Mouse (Mus musculus) brain, embryonic 14.5 days (tissue): ENCODE measurements around the gene Susd2. TPM values are rescaled to one million over a fixed set of nuclear protein-coding genes. Genes with fewer than 3 reads are reported as not detected.

Source experiments
- DNase-seq: peaks from one replicate; pipeline ENCODE4 v3.0.0-alpha.2; 2011; ENCODE audit warnings: low read depth
- CTCF ChIP-seq: fragments of 200-500 bp; IDR thresholded peaks from 2 replicates; pipeline ENCODE4 v1.5.1; 2012; ENCODE audit warnings: inconsistent platforms, mild to moderate bottlenecking, moderate library complexity, borderline replicate concordance; ENCODE audit not compliant: insufficient read depth, insufficient read length; ENCODE audit errors: extremely low read depth
- POLR2A ChIP-seq: fragments of 200-500 bp; IDR thresholded peaks from 2 replicates; pipeline ENCODE4 v1.6.1; 2012; ENCODE audit warnings: mild to moderate bottlenecking, inconsistent platforms, borderline replicate concordance; ENCODE audit not compliant: poor library complexity, insufficient read depth, insufficient read length, severe bottlenecking; ENCODE audit errors: extremely low read depth
- polyA plus RNA-seq: library from polyadenylated mRNA; depleted of rRNA; stranded (reverse); fragments of >200 nt; gene quantifications from 2 replicates; pipeline ENCODE4 v1.2.3, GENCODE M21; 2012; rRNA removed

Susd2 gene
- polyA plus RNA-seq, 1 experiment = 4.8 TPM

- DNase-seq = no peak
- TF ChIP-seq CTCF (no peak), POLR2A (no peak)
Measured at GRCm38 (mm10) chr10:75607253-75607652, 36.6 kb downstream of the Susd2 start.

- TF ChIP-seq CTCF = peak; percentile 37; the same call in 1 of the 2 replicates
- TF ChIP-seq POLR2A = no peak
- DNase-seq = no peak
Measured at GRCm38 (mm10) chr10:75605162-75605846, 38.5 kb downstream of the Susd2 start.

- TF ChIP-seq POLR2A (no peak), CTCF (no peak)
- no peak for DNase-seq
Measured at GRCm38 (mm10) chr10:75600189-75600730, 43.5 kb downstream of the Susd2 start.

GRCm38 (mm10) chr10:75595981-75596380 lies 47.8 kb downstream of the Susd2 start:
- peak; percentile 60 for DNase-seq
- TF ChIP-seq POLR2A = no peak
- no peak for TF ChIP-seq CTCF

GRCm38 (mm10) chr10:75592585-75592984 lies 51.2 kb downstream of the Susd2 start:
- TF ChIP-seq POLR2A = no peak
- TF ChIP-seq CTCF = no peak
- no peak for DNase-seq

GRCm38 (mm10) chr10:75591211-75591894 lies 52.5 kb downstream of the Susd2 start:
- DNase-seq = peak; percentile 15
- TF ChIP-seq CTCF (no peak), POLR2A (no peak)

GRCm38 (mm10) chr10:75589651-75590050 lies 54.2 kb downstream of the Susd2 start:
- TF ChIP-seq CTCF (no peak), POLR2A (no peak)
- peak; percentile 26 for DNase-seq

GRCm38 (mm10) chr10:75589129-75589528 lies 54.7 kb downstream of the Susd2 start, which contains the start of gene Ggt5:
Gene Ggt5, plus strand, starts transcription at chr10:75589340.
- peak; percentile 74 for DNase-seq
- TF ChIP-seq POLR2A (no peak), CTCF (no peak)

- no peak for DNase-seq
- TF ChIP-seq CTCF (no peak), POLR2A (no peak)
Measured at GRCm38 (mm10) chr10:75588336-75588735, 55.5 kb downstream of the Susd2 start.

GRCm38 (mm10) chr10:75587781-75588180 lies 56.0 kb downstream of the Susd2 start:
- DNase-seq = no peak
- TF ChIP-seq POLR2A (no peak), CTCF (no peak)

Other genes with a start within 250 kb of the Susd2 start
- gene Upb1, start 242.9 kb downstream of the Susd2 start, polyA plus RNA-seq = 0.04 TPM in 1 of 2 replicates, not detected in the other
- gene Snrpd3, start 126.5 kb downstream of the Susd2 start, polyA plus RNA-seq = 51.4 and 60.3 TPM in 2 replicates
- gene Gucd1, start 126.0 kb downstream of the Susd2 start, polyA plus RNA-seq = 26.0 and 33.2 TPM in 2 replicates
- gene Lrrc75b, start 83.7 kb downstream of the Susd2 start, polyA plus RNA-seq = 22.7 and 38.8 TPM in 2 replicates
- gene Ggt1, start 82.4 kb downstream of the Susd2 start, polyA plus RNA-seq = 2.3 and 2.6 TPM in 2 replicates
- gene Ggt5, start 54.7 kb downstream of the Susd2 start, polyA plus RNA-seq = 5.2 and 6.7 TPM in 2 replicates
- gene Cabin1, start 120.3 kb upstream of the Susd2 start, polyA plus RNA-seq = 43.8 and 56.6 TPM in 2 replicates
- gene Ddt, start 129.4 kb upstream of the Susd2 start, polyA plus RNA-seq = 55.9 and 69.3 TPM in 2 replicates
- not detected in 2 replicates for gene Gm20441, start 136.9 kb upstream of the Susd2 start, polyA plus RNA-seq
- gene Gstt3, start 137.4 kb upstream of the Susd2 start, polyA plus RNA-seq = 1.1 TPM in 2 replicates
- gene Gstt1, start 154.6 kb upstream of the Susd2 start, polyA plus RNA-seq = 11.5 and 13.4 TPM in 2 replicates
- gene Gstt4, start 178.5 kb upstream of the Susd2 start, polyA plus RNA-seq = not detected in 2 replicates
- 7.7 and 9.2 TPM in 2 replicates for gene Gstt2, start 193.4 kb upstream of the Susd2 start, polyA plus RNA-seq
- 1,693 and 2,722 TPM in 2 replicates for gene Mif, start 216.2 kb upstream of the Susd2 start, polyA plus RNA-seq
- 1.7 and 5.7 TPM in 2 replicates for gene Derl3, start 249.4 kb upstream of the Susd2 start, polyA plus RNA-seq